Mouse (Mus musculus): ENCODE measurements at regions not wholly inside any gene's neighbourhood (a gene's known extent, or its start where the extent isn't known, plus 50 kb on each side); places are given as distances from the start of the nearest gene placed in this dataset.
"Not testable (repeated sequence)": the region's sequence is repeated elsewhere in the genome, so short reads cannot be mapped to it uniquely, and the experiment has no call there.

DNA sequence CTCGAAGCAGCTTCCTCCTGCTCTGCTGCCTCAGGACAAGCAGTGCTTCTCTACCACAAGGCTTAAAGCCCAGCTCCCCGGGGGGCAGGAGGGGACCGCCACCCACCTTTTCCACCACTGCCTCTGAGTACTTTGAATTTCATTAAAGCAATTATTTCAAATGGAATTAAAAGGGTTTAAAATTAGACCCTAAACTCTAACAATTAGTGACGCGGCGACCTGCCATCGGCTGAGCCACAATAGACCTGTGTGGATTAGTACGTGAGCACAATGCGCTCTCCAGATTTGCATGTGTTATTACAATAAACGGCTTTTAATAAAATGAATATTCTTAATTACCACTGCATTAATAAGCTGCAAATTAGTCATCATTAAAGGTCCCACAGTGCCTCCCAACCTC is 242.5 kb downstream of the 3100002H09Rik start:
- ATAC-seq (ENCODE audit: low FRiP score, low TSS enrichment) = no peak
- WGBS = 49% methylated on average over 10 of the region's 10 CpGs
- H3K9ac ChIP-seq (replicated peaks; ENCODE audit: low read length) = no peak overlapping the region

DNA sequence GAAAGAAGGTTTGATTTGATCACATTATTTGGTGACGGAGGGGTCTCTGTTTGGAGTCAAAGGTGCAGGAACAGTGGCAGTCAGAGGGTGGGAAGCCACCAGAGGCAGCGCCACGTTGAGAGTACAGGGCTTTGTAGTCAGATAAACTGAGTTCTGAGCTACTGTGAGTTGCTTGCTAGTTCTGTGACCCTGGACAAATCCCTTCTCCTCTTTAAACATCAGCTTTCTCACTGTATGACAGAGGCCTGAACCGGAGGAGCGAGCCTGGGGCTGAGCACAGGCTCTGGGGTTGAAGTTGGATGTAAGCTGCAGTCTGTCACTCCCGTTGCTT is 250.1 kb downstream of the 3100002H09Rik start:
- H3K9ac ChIP-seq (replicated peaks; ENCODE audit: low read length) = no peak overlapping the region
- H3K27ac ChIP-seq (replicated peaks; ENCODE audit: low read depth, low read length) = peak overlapping the region; percentile 57
- peak; percentile 29 for DNase-seq
- no peak overlapping the region for H3K4me2 ChIP-seq (ENCODE audit: low read length)
- H3K4me1 ChIP-seq (ENCODE audit: control insufficient read depth, insufficient read depth, low read length) = no peaks in the 10 kb centered on the region
- ATAC-seq (ENCODE audit: low FRiP score, low TSS enrichment) = no peak
- no peaks in the 10 kb centered on the region; the same call in 1 of the 2 replicates for H3K27me3 ChIP-seq (ENCODE audit: control insufficient read depth, insufficient read depth, low read length)
- H3K9me3 ChIP-seq (ENCODE audit: control insufficient read depth, low read length) = no peaks in the 10 kb centered on the region
- no peak overlapping the region for H3K4me3 ChIP-seq (replicated peaks; ENCODE audit: low read depth, low read length)
- 20% methylated on average over 6 of the region's 6 CpGs for WGBS
- no peaks in the 10 kb centered on the region for H3K36me3 ChIP-seq (ENCODE audit: control insufficient read depth, insufficient read depth, low read length)

More for the DNA sequence above, 242.5 kb downstream of the 3100002H09Rik start:
- Histone ChIP-seq H3K4me3 (replicated peaks; ENCODE audit: low read depth, low read length) (no peak overlapping the region), H3K27me3 (ENCODE audit: control insufficient read depth, insufficient read depth, low read length) (no peaks in the 10 kb centered on the region), H3K9me3 (ENCODE audit: control insufficient read depth, low read length) (no peaks in the 10 kb centered on the region), H3K36me3 (ENCODE audit: control insufficient read depth, insufficient read depth, low read length) (no peaks in the 10 kb centered on the region), H3K4me2 (ENCODE audit: low read length) (no peak overlapping the region), H3K27ac (replicated peaks; ENCODE audit: low read depth, low read length) (no peak overlapping the region), H3K4me1 (ENCODE audit: control insufficient read depth, insufficient read depth, low read length) (no peaks in the 10 kb centered on the region)
- DNase-seq = peak; percentile 35

DNA sequence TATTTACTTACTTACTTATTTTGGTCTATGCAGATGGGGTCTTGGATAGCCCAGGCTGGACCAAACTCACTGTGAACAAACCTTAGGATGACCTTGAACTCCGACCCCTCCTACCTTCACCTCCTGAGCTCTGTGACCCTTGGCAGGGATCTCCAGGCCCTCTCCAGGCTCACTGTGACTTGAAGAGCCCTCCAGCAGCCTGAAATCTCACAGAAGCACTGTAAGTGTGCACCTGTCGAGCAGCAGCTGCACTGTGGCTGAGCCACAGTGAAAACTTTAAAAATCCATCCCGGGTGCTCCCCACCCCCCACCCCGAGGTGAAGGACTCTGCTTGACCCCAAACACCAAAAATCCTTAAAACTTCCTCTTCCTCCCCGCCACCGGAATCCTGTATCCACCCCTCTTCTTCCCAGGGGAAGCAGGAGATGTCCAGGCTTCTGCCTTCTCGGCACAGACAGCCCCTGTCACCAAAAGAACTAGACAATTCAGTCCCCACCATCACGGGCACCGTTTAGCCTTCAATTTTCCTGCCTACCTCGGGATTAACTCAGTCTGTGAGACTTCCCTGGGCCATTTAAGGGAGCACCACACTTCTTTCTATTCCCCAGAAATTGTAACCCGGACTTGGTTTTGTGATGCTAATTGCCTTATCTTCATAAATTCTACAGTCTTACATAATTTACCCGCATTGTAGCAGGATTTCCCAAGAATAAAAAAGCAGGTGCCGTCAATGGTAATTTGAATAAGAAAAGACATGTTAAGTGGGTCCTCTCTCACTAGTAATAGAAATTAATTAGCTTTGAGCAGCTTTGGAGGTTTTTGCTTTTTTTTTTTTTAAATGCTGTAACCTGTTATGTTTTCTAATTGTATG is 250.7 kb downstream of the 3100002H09Rik start:
- Histone ChIP-seq H3K9ac (replicated peaks; ENCODE audit: low read length) (no peak overlapping the region), H3K4me2 (ENCODE audit: low read length) (peak overlapping the region; percentile 22; the same call in 1 of the 2 replicates), H3K36me3 (ENCODE audit: control insufficient read depth, insufficient read depth, low read length) (no peaks in the 10 kb centered on the region), H3K4me1 (ENCODE audit: control insufficient read depth, insufficient read depth, low read length) (no peaks in the 10 kb centered on the region), H3K27me3 (ENCODE audit: control insufficient read depth, insufficient read depth, low read length) (no peaks in the 10 kb centered on the region; the same call in 1 of the 2 replicates), H3K4me3 (replicated peaks; ENCODE audit: low read depth, low read length) (no peak overlapping the region), H3K9me3 (ENCODE audit: control insufficient read depth, low read length) (no peaks in the 10 kb centered on the region), H3K27ac (replicated peaks; ENCODE audit: low read depth, low read length) (peak overlapping the region; percentile 57; the same call in 1 of the 2 replicates)
- ATAC-seq (ENCODE audit: low FRiP score, low TSS enrichment) (no peak), DNase-seq (peak; percentile 65)
- WGBS = 13% methylated on average over 13 of the region's 13 CpGs

DNA sequence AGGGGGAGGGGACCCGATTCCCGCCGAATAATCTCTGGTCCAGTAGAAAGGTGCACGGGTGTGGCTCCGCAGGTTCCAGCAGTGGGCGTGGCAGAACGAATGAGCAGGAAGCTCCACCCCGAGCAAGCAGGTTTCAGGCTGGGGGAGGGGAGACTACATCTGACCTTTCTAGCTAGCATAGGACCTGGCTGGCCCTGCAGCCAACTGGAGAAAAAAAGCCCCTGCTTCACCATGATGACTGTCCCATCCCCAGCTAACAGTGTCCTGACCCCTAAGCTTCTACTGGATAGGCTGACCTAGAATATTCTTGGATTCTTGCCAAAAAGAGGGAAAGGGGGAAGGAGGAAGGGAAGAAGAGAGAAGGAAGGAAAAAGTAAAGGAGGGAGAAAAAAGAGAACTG is 252.1 kb downstream of the 3100002H09Rik start:
- not testable (repeated sequence) for H3K36me3 ChIP-seq (ENCODE audit: control insufficient read depth, insufficient read depth, low read length); H3K9me3 ChIP-seq (ENCODE audit: control insufficient read depth, low read length); H3K9ac ChIP-seq (replicated peaks; ENCODE audit: low read length); H3K4me2 ChIP-seq (ENCODE audit: low read length); H3K27me3 ChIP-seq (ENCODE audit: control insufficient read depth, insufficient read depth, low read length); DNase-seq; ATAC-seq (ENCODE audit: low FRiP score, low TSS enrichment); H3K4me1 ChIP-seq (ENCODE audit: control insufficient read depth, insufficient read depth, low read length); H3K4me3 ChIP-seq (replicated peaks; ENCODE audit: low read depth, low read length); H3K27ac ChIP-seq (replicated peaks; ENCODE audit: low read depth, low read length)
- 3% methylated on average over 3 of the region's 8 CpGs for WGBS

DNA sequence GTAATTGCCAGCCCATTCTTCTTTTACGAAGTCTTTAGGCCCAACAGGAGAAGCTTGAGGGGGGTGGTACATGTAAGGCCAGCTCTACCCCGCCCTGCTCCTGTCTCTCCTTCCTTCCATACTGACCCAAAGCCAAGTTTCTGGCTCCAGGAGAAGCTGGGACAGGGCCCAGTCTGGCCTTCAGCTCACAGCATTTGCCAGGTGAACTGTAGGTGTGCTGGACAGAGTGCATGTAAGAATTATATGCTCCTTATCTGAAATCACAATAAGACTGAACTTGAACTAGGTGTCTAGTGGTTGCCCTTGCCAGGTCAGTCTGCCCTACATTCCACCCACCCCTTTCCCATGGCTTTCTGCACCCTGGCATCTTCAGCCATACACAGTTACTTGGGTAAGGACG is 260.2 kb downstream of the 3100002H09Rik start:
- ATAC-seq (ENCODE audit: low FRiP score, low TSS enrichment) (no peak), DNase-seq (no peak)
- H3K9me3 ChIP-seq (ENCODE audit: control insufficient read depth, low read length) = no peaks in the 10 kb centered on the region
- H3K27ac ChIP-seq (replicated peaks; ENCODE audit: low read depth, low read length) = no peak overlapping the region
- WGBS = 90% methylated on average over 3 of the region's 3 CpGs
- no peaks in the 10 kb centered on the region for H3K4me1 ChIP-seq (ENCODE audit: control insufficient read depth, insufficient read depth, low read length)
- H3K4me3 ChIP-seq (replicated peaks; ENCODE audit: low read depth, low read length) = no peak overlapping the region
- no peak overlapping the region for H3K9ac ChIP-seq (replicated peaks; ENCODE audit: low read length)
- H3K27me3 ChIP-seq (ENCODE audit: control insufficient read depth, insufficient read depth, low read length) = no peaks in the 10 kb centered on the region
- H3K36me3 ChIP-seq (ENCODE audit: control insufficient read depth, insufficient read depth, low read length) = no peaks in the 10 kb centered on the region
- no peak overlapping the region for H3K4me2 ChIP-seq (ENCODE audit: low read length)

DNA sequence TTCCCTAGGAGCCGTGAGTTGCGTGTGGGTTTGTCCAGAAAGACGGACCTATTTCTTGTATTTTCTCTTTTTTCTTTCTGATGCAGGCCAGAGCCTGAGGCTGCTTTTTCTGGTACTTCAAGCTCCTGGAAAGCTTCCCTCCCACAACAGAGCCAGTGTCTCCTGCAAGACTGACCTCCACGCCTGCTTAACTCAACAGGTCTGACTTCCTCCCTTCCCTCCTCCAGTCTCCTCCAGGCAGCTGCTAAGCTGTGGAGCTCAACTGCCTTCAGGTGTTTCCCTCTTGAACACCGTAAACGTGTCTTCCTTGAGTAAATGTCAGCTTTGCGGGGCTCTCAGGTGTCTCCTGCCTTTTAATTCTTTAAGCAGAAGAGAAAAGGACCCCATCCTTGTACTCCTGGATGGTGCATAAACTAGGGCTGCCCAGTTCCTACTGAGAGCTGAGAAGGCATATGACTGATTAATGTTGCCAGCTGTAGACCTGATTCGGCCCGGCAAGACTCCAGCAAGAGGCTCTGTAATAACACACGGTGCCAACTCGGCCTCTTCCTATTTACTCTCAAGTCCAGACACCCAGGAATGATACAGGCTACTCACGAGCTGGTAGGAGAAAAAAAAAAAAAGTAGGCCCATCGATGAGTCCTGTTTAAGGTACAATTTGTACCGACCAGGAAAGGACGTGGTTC is 260.9 kb downstream of the 3100002H09Rik start:
- Histone ChIP-seq H3K27ac (replicated peaks; ENCODE audit: low read depth, low read length) (no peak overlapping the region), H3K4me1 (ENCODE audit: control insufficient read depth, insufficient read depth, low read length) (no peaks in the 10 kb centered on the region), H3K9me3 (ENCODE audit: control insufficient read depth, low read length) (no peaks in the 10 kb centered on the region), H3K27me3 (ENCODE audit: control insufficient read depth, insufficient read depth, low read length) (no peaks in the 10 kb centered on the region), H3K36me3 (ENCODE audit: control insufficient read depth, insufficient read depth, low read length) (no peaks in the 10 kb centered on the region), H3K4me3 (replicated peaks; ENCODE audit: low read depth, low read length) (no peak overlapping the region), H3K4me2 (ENCODE audit: low read length) (no peak overlapping the region), H3K9ac (replicated peaks; ENCODE audit: low read length) (no peak overlapping the region)
- WGBS = 72% methylated on average over 15 of the region's 15 CpGs
- DNase-seq (no peak), ATAC-seq (ENCODE audit: low FRiP score, low TSS enrichment) (no peak)

DNA sequence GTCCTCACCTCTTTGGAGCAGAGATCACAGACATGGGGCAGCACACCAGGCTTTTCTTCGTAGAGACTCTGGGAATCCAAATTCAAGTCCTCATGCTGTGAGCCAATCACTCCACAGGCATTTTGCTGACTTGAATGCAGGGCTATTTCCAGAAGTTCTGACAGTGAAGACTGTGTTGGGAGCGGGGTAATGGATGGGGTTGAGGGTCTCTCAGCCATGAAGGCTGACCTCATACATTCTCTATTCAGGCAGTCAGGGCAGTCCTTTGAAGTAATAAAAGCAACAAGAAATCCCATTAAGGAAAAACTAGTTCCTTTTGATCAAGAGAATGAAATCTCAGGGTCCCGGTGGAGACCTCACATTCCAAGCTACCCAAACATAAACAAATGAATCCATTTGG is 261.5 kb downstream of the 3100002H09Rik start:
- no peak for ATAC-seq (ENCODE audit: low FRiP score, low TSS enrichment)
- no peak overlapping the region for H3K9ac ChIP-seq (replicated peaks; ENCODE audit: low read length)
- H3K4me1 ChIP-seq (ENCODE audit: control insufficient read depth, insufficient read depth, low read length) = no peaks in the 10 kb centered on the region
- DNase-seq = no peak
- H3K27ac ChIP-seq (replicated peaks; ENCODE audit: low read depth, low read length) = no peak overlapping the region
- H3K4me2 ChIP-seq (ENCODE audit: low read length) = no peak overlapping the region
- WGBS = 23% methylated on average over 3 of the region's 3 CpGs
- no peaks in the 10 kb centered on the region for H3K27me3 ChIP-seq (ENCODE audit: control insufficient read depth, insufficient read depth, low read length)
- no peaks in the 10 kb centered on the region for H3K36me3 ChIP-seq (ENCODE audit: control insufficient read depth, insufficient read depth, low read length)
- no peak overlapping the region for H3K4me3 ChIP-seq (replicated peaks; ENCODE audit: low read depth, low read length)
- H3K9me3 ChIP-seq (ENCODE audit: control insufficient read depth, low read length) = no peaks in the 10 kb centered on the region

DNA sequence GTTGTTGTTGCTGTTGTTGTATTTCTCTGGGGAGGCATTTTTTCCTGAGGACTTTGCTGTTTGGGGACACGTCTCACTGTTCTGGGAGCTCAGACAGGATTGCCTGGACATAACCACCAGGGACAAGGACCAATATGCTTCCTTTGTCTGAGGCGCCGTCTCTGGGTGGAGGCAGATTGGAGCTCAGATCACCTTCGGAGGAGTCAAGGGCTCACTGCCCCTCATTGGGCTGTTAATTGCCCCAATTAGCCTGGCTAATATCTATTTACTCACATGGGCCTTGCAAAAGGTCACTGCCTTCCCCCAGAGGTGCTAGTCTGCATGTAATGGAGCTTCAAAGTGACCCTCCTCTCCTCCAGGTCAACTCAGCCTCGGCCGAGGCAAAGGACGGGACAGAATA is 270.5 kb downstream of the 3100002H09Rik start:
- H3K9me3 ChIP-seq (ENCODE audit: control insufficient read depth, low read length) = no peaks in the 10 kb centered on the region
- no peak overlapping the region for H3K4me3 ChIP-seq (replicated peaks; ENCODE audit: low read depth, low read length)
- no peak overlapping the region for H3K27ac ChIP-seq (replicated peaks; ENCODE audit: low read depth, low read length)
- H3K4me1 ChIP-seq (ENCODE audit: control insufficient read depth, insufficient read depth, low read length) = no peaks in the 10 kb centered on the region
- no peaks in the 10 kb centered on the region for H3K27me3 ChIP-seq (ENCODE audit: control insufficient read depth, insufficient read depth, low read length)
- no peak overlapping the region for H3K9ac ChIP-seq (replicated peaks; ENCODE audit: low read length)
- ATAC-seq (ENCODE audit: low FRiP score, low TSS enrichment) = no peak
- H3K4me2 ChIP-seq (ENCODE audit: low read length) = no peak overlapping the region
- WGBS = 66% methylated on average over 7 of the region's 7 CpGs
- no peaks in the 10 kb centered on the region for H3K36me3 ChIP-seq (ENCODE audit: control insufficient read depth, insufficient read depth, low read length)
- DNase-seq = no peak

DNA sequence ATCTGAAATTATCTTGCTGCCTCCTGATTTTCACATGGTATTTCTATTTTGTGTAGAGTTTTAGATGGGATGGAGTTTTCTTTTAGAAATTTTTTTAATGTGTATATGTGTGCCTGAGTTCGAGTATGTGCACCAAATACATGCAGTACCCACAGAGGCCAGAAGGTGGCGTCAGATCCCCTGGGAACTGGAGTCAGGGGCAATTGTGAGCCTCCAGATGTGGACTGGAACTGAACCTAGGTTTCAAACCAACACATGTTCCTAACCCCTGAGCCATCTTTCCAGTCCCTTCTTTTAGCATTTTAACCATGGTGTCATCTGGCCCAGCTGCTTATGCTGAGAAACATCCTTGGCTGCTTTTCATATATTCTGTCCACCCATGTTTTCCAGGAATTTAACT is 274.9 kb downstream of the 3100002H09Rik start:
- Histone ChIP-seq H3K4me3 (replicated peaks; ENCODE audit: low read depth, low read length) (no peak overlapping the region), H3K4me1 (ENCODE audit: control insufficient read depth, insufficient read depth, low read length) (no peaks in the 10 kb centered on the region), H3K27me3 (ENCODE audit: control insufficient read depth, insufficient read depth, low read length) (no peaks in the 10 kb centered on the region), H3K36me3 (ENCODE audit: control insufficient read depth, insufficient read depth, low read length) (no peaks in the 10 kb centered on the region), H3K27ac (replicated peaks; ENCODE audit: low read depth, low read length) (no peak overlapping the region), H3K9ac (replicated peaks; ENCODE audit: low read length) (no peak overlapping the region), H3K4me2 (ENCODE audit: low read length) (no peak overlapping the region), H3K9me3 (ENCODE audit: control insufficient read depth, low read length) (peaks cover 8% of the 10 kb centered on the region; the same call in 1 of the 2 replicates)
- DNase-seq (no peak), ATAC-seq (ENCODE audit: low FRiP score, low TSS enrichment) (no peak)
- WGBS = 73% methylated on average over 2 of the region's 2 CpGs
